Mouse (Mus musculus) hindbrain, postnatal 0 days (tissue): ENCODE data around the gene Insc. TPM values are rescaled to one million over a fixed set of nuclear protein-coding genes. Genes with fewer than 3 reads are reported as not detected.

Source experiments
- ATAC-seq: fragments of 200-750 bp; cut with Nextera tagmentation; 2 replicates; pipeline ENCODE4 v1.8.0; 2017; ENCODE audit warnings: mild to moderate bottlenecking, moderate TSS enrichment, moderate library complexity
- DNase-seq: peaks from one replicate; pipeline ENCODE4 v3.0.0-alpha.2; 2015; ENCODE audit warnings: low spot score
- H3K27ac ChIP-seq: fragments of 300-500 bp; sonication (generic); 2 replicates; pipeline ENCODE4 v1.5.1; 2014; ENCODE audit warnings: mild to moderate bottlenecking
- H3K27me3 ChIP-seq: fragments of 300-500 bp; sonication (generic); 2 replicates; pipeline ENCODE4 v1.6.1; 2014; ENCODE audit warnings: low read length, mixed read lengths; ENCODE audit not compliant: insufficient read depth
- H3K36me3 ChIP-seq: fragments of 300-500 bp; sonication (generic); 2 replicates; pipeline ENCODE4 v1.6.1; 2014; ENCODE audit warnings: low read length, mixed read lengths; ENCODE audit not compliant: insufficient read depth
- H3K4me1 ChIP-seq: fragments of 300-500 bp; sonication (generic); 2 replicates; pipeline ENCODE4 v1.6.1; 2014; ENCODE audit warnings: antibody characterized with exemption, low read length, mixed read lengths; ENCODE audit not compliant: insufficient read depth
- H3K4me2 ChIP-seq: fragments of 300-500 bp; sonication (generic); 2 replicates; pipeline ENCODE4 v1.6.1; 2014; ENCODE audit warnings: low read depth, mild to moderate bottlenecking, low read length, moderate library complexity, mixed read lengths
- H3K4me3 ChIP-seq: fragments of 300-500 bp; sonication (generic); 2 replicates; pipeline ENCODE4 v1.5.1; 2014; ENCODE audit warnings: low read length
- H3K9ac ChIP-seq: fragments of 300-500 bp; sonication (generic); replicated peaks from 2 replicates; pipeline ENCODE4 v1.6.1; 2014; ENCODE audit warnings: mild to moderate bottlenecking, low read length, moderate library complexity, mixed read lengths
- H3K9me3 ChIP-seq: fragments of 300-500 bp; sonication (generic); 2 replicates; pipeline ENCODE4 v1.6.1; 2016; ENCODE audit warnings: low read length, mixed read lengths
- CTCF ChIP-seq: IDR thresholded peaks from 2 replicates; pipeline ENCODE4 v1.5.1; 2016; ENCODE audit warnings: antibody characterized with exemption, control low read depth, low read depth
- WGBS: fragments of 180-500 bp; shearing (Covaris S2); extraction: QIAGEN DNeasy Blood & Tissue Kit; methylation state at CpG from one replicate; pipeline ENCODE4 v1.1.7; 2014; 5-methylcytosine and 5-hydroxymethylcytosine counted together
- polyA plus RNA-seq: library from polyadenylated mRNA; unstranded; fragments of >200 nt; fragmentation: Nextera tagmentation; extraction: Ambion mirVana; gene quantifications from 2 replicates; pipeline ENCODE4 v1.2.1, GENCODE M21; 2015
- total RNA-seq: library from RNA; depleted of rRNA; stranded (reverse); fragments of >200 nt; gene quantifications from 2 replicates; pipeline ENCODE4 v1.2.3, GENCODE M21; 2014

The Insc gene
- total and polyA plus RNA-seq, 2 experiments from 2014 or later, result 5.2 to 9.7 TPM

- H3K9ac ChIP-seq, result no peak overlapping the region
- peak; percentile 29 for DNase-seq
Observed at GRCm38 (mm10) chr7:114740360-114741165, 2.9 kb upstream of the Insc start.

GRCm38 (mm10) chr7:114744639-114745245 is 1.2 kb downstream of the Insc start:
- Histone ChIP-seq H3K4me2 (peak overlapping the region; percentile 71), H3K4me1 (0 out of 2 replicates have a peak, but pooled peaks cover 8% of the 10 kb centered on the region), H3K36me3 (no peaks in the 10 kb centered on the region), H3K27ac (no peak overlapping the region), H3K27me3 (no peaks in the 10 kb centered on the region), H3K9ac (no peak overlapping the region), H3K4me3 (no peak overlapping the region), H3K9me3 (no peaks in the 10 kb centered on the region)
- WGBS, result 35% methylated on average over 3 of the region's 3 CpGs
- no peak; the same call in 1 of the 2 replicates for ATAC-seq
- no peak for TF ChIP-seq CTCF
- peak; percentile 18 for DNase-seq

More at GRCm38 (mm10) chr7:114740360-114741165, 2.9 kb upstream of the Insc start:
- Histone ChIP-seq H3K27ac (no peak overlapping the region), H3K4me3 (no peak overlapping the region), H3K27me3 (no peaks in the 10 kb centered on the region), H3K4me2 (no peak overlapping the region), H3K4me1 (0 out of 2 replicates have a peak, but pooled peaks cover 7% of the 10 kb centered on the region), H3K9me3 (no peaks in the 10 kb centered on the region), H3K36me3 (no peaks in the 10 kb centered on the region)
- TF ChIP-seq CTCF, result peak; percentile 43
- 45% methylated on average over 6 of the region's 6 CpGs for WGBS
- ATAC-seq, result no peak

- peak; percentile 20; the same call in 1 of the 2 replicates for TF ChIP-seq CTCF
- H3K36me3 ChIP-seq, result no peaks in the 10 kb centered on the region
- no peaks in the 10 kb centered on the region for H3K27me3 ChIP-seq
- WGBS, result 4% methylated on average over 34 of the region's 34 CpGs
- ATAC-seq (peak; percentile 83), DNase-seq (peak; percentile 54)
- peak overlapping the region; percentile 44 for H3K9ac ChIP-seq
- peak overlapping the region; percentile 39 for H3K4me3 ChIP-seq
- 0 out of 2 replicates have a peak overlapping the region, but pooled peaks have one; percentile 11 for H3K27ac ChIP-seq
- H3K9me3 ChIP-seq, result no peaks in the 10 kb centered on the region
- 0 out of 2 replicates have a peak, but pooled peaks cover 8% of the 10 kb centered on the region for H3K4me1 ChIP-seq
- H3K4me2 ChIP-seq, result peak overlapping the region; percentile 71
Observed at GRCm38 (mm10) chr7:114745481-114746271, 2.2 kb downstream of the Insc start.

- Histone ChIP-seq H3K4me1 (0 out of 2 replicates have a peak, but pooled peaks cover 8% of the 10 kb centered on the region), H3K27ac (no peak overlapping the region)
- ATAC-seq, result no peak
Observed at GRCm38 (mm10) chr7:114747596-114747995, 4.1 kb downstream of the Insc start.

GRCm38 (mm10) chr7:114748239-114748638 is 4.7 kb downstream of the Insc start:
- no peak for TF ChIP-seq CTCF
- H3K36me3 ChIP-seq, result no peaks in the 10 kb centered on the region
- DNase-seq (no peak), ATAC-seq (no peak)
- no peak overlapping the region for H3K27ac ChIP-seq
- 0 out of 2 replicates have a peak, but pooled peaks cover 8% of the 10 kb centered on the region for H3K4me1 ChIP-seq
- no peaks in the 10 kb centered on the region for H3K9me3 ChIP-seq
- 72% methylated on average over 4 of the region's 4 CpGs for WGBS
- H3K9ac ChIP-seq, result no peak overlapping the region
- H3K4me3 ChIP-seq, result no peak overlapping the region
- no peak overlapping the region for H3K4me2 ChIP-seq
- no peaks in the 10 kb centered on the region for H3K27me3 ChIP-seq

More at GRCm38 (mm10) chr7:114747596-114747995, 4.1 kb downstream of the Insc start:
- TF ChIP-seq CTCF, result no peak
- DNase-seq, result no peak
- 44% methylated on average over 3 of the region's 3 CpGs for WGBS
- Histone ChIP-seq H3K9ac (no peak overlapping the region), H3K4me2 (no peak overlapping the region), H3K4me3 (no peak overlapping the region), H3K27me3 (no peaks in the 10 kb centered on the region), H3K9me3 (no peaks in the 10 kb centered on the region), H3K36me3 (no peaks in the 10 kb centered on the region)

GRCm38 (mm10) chr7:114753471-114753870 is 10.0 kb downstream of the Insc start:
- Histone ChIP-seq H3K36me3 (no peaks in the 10 kb centered on the region), H3K4me1 (no peaks in the 10 kb centered on the region; the same call in 1 of the 2 replicates), H3K27me3 (no peaks in the 10 kb centered on the region), H3K9ac (no peak overlapping the region), H3K9me3 (no peaks in the 10 kb centered on the region), H3K4me2 (peak overlapping the region; percentile 17; the same call in 1 of the 2 replicates), H3K4me3 (no peak overlapping the region), H3K27ac (peak overlapping the region; percentile 48; the same call in 1 of the 2 replicates)
- TF ChIP-seq CTCF, result no peak
- 39% methylated on average over 2 of the region's 2 CpGs for WGBS
- ATAC-seq (peak; percentile 38), DNase-seq (peak; percentile 41)
